Mouse (Mus musculus): ENCODE measurements around the gene Nop53. TPM values are rescaled to one million over a fixed set of nuclear protein-coding genes. Genes with fewer than 3 reads are reported as not detected.
A peak's percentile ranks its signal among the peaks of the same experiment; 100 is the strongest.
"Not testable (repeated sequence)": the region's sequence is repeated elsewhere in the genome, so short reads cannot be mapped to it uniquely, and the experiment has no call there.

The Nop53 gene
- total RNA-seq, 2 experiments from 2014 or later: 98.5 to 104 TPM

GRCm38 (mm10) chr7:15930543-15930942 lies 15.3 kb downstream of the Nop53 start:
- intact Hi-C loops (cut with DNase I): no loop called here
- no peak for DNase-seq (ENCODE audit: low spot score in 2 of 2)

DNA sequence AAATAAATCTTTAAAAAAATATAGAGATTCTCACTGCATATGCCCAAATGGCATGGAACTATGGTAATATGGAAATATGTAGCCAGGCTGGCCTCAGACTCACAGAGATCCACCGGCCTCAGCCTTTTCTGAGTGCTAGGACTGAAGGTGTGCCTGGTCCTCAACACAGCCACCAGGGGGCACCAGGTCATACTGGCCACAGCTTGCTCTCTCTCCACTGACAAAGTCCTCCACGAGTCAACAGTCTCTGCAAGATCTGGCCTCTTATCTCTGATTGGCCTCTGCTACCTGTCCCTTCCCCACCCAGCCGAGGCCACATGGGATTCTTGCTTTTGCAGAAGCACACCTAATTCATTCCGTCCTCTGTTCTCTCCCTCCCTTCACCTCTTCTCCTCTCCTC lies 16.0 kb downstream of the Nop53 start:
- intact Hi-C loops (cut with DNase I): loop anchor here (10.0 kb wide), 1 partner anchor 995 kb away; the partner anchor contains the start of gene Calm3
- DNase-seq (ENCODE audit: low spot score in 2 of 2): no peak

- DNase-seq (ENCODE audit: low spot score in 2 of 2): peak; percentile 94
- intact Hi-C loops (cut with DNase I): loop anchor here (2.0 to 10.0 kb wide), 3 partner anchors 23 to 1145 kb away; partner anchors contain the start of gene Calm3
Measured at GRCm38 (mm10) chr7:15922220-15922773, 23.6 kb downstream of the Nop53 start, which contains the start of gene Selenow. Gene Selenow, minus strand, starts transcription at chr7:15922402.

- DNase-seq (ENCODE audit: low spot score in 2 of 2): peak in 1 of 2 experiments; percentile 48
- intact Hi-C loops (cut with DNase I): loop anchor here (2.0 to 10.0 kb wide), 3 partner anchors 23 to 1146 kb away; partner anchors contain the start of gene Calm3
Measured at GRCm38 (mm10) chr7:15921796-15922195, 24.1 kb downstream of the Nop53 start.

- peak in 1 of 2 experiments; percentile 66 for DNase-seq (ENCODE audit: low spot score in 2 of 2)
- intact Hi-C loops (cut with DNase I): loop anchor here (5.0 to 10.0 kb wide), 2 partner anchors 1004 to 1147 kb away; partner anchors contain the start of gene Calm3
Measured at GRCm38 (mm10) chr7:15920645-15921190, 25.2 kb downstream of the Nop53 start.

DNA sequence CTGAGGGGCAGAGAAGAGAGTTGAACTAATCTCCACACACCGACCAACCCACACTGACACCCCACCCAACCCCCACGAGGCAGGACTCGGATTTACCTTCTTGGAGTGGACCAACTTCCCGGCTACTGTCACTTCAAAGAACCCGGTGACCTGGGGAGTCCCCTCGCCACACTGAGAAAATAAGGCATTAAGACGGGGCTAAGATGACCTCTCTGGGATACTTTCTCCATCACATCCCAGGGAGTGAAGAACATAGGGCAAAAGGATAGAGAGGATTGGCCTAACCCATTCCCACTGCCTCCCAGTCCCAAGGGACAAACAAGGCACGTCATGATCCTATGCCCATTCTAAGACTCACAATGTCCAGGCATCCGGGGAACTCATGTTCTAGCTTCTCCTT lies 25.9 kb downstream of the Nop53 start:
- DNase-seq (ENCODE audit: low spot score in 2 of 2): no peak
- intact Hi-C loops (cut with DNase I): loop anchor here (5.0 to 10.0 kb wide), 2 partner anchors 1005 to 1147 kb away; partner anchors contain the start of gene Calm3

- intact Hi-C loops (cut with DNase I): no loop called here
- no peak for DNase-seq (ENCODE audit: low spot score in 2 of 2)
Measured at GRCm38 (mm10) chr7:15918371-15918770, 27.5 kb downstream of the Nop53 start.

DNA sequence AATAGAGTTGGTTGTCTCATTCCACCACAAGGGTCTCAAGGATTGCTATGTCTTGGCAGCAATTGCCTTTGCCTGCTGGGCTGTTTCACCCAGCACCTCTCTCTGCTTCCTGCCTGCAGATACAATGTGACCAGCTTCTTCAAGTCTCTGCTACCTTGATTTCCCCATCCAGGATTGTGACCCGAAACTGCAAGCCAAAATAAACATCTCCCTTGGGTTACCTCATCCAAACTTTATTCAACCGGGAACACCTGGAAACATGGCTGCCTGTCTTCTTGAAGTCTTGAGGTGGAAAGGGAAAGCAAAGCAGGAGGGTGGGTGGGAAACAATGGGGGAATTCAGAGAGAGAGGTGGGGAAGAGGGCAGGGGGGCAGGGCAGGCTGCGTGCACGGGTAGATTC lies 28.9 kb downstream of the Nop53 start:
- intact Hi-C loops (cut with DNase I): no loop called here
- DNase-seq (ENCODE audit: low spot score in 2 of 2): no peak

- DNase-seq (ENCODE audit: low spot score in 2 of 2): no peak
- intact Hi-C loops (cut with DNase I): no loop called here
Measured at GRCm38 (mm10) chr7:15916134-15916723, 29.6 kb downstream of the Nop53 start.

- intact Hi-C loops (cut with DNase I): not testable (repeated sequence)
Measured at GRCm38 (mm10) chr7:15915695-15916094, 30.2 kb downstream of the Nop53 start.

DNA sequence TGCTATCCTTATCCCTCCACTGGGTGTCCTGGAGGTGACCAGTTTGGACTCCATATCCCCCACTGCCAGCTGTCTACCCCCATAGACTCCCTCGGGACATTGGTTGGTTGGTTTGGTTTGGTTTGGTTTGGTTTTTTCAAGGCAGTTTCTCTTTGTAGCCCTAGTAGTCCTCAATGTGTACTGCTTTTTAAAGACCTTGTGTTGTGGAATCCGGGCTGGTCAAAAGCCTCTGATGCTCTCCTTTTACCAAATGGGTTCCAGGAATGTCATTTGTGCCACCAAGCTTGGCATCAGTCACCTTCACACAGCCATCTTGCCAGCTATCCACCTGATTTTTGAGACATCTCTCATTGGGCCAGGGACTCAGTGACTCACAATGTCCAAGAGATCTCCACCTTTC lies 31.1 kb downstream of the Nop53 start:
- intact Hi-C loops (cut with DNase I): no loop called here
- DNase-seq (ENCODE audit: low spot score in 2 of 2): no peak

More at GRCm38 (mm10) chr7:15915695-15916094, 30.2 kb downstream of the Nop53 start:
- not testable (repeated sequence) for DNase-seq (ENCODE audit: low spot score in 2 of 2)

DNA sequence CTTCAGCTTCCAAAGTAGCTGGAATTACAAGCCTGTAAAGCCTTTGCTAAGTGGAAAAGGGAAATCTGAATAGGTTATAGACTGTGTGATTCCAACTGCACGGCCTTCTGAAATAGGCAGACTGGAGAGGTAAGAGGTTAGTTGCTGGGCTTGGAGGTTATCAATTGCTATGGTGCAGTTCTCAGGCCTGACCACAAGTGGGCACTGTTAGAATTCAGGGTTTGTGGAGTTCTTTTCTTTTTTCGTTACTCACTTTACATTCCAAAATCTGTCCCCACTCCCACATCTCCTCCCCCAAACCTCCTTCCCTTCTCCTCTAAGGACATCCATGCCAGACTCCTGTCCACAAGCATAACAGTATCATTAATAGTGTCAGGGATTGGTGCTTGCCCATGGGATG lies 31.6 kb downstream of the Nop53 start:
- intact Hi-C loops (cut with DNase I): no loop called here
- peak in 1 of 2 experiments; percentile 51 for DNase-seq (ENCODE audit: low spot score in 2 of 2)

DNA sequence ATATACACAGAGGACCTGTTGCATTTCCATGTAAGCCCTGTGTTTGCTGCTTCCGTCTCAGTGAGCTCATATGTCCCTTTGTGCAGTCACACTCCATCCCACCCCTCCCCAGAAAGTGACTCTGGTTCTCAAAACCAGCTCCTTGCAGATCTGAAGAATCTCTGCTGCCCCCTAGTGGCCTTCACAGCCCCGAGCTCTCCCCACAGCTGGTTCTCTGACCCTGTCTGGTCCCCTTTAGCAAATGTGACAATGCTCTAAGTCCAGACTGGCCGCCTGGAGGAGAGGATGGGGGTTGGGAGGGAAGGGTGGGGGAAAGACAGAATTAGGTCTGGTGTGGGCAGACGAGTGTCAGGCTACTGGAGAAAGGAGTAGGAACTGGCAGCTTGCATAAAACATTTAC lies 33.7 kb downstream of the Nop53 start:
- peak; percentile 72 to 77 for DNase-seq (ENCODE audit: low spot score in 2 of 2)
- intact Hi-C loops (cut with DNase I): loop anchor here (2.0 kb wide), 1 partner anchor 53 kb away; no protein-coding TSS in a partner anchor

DNA sequence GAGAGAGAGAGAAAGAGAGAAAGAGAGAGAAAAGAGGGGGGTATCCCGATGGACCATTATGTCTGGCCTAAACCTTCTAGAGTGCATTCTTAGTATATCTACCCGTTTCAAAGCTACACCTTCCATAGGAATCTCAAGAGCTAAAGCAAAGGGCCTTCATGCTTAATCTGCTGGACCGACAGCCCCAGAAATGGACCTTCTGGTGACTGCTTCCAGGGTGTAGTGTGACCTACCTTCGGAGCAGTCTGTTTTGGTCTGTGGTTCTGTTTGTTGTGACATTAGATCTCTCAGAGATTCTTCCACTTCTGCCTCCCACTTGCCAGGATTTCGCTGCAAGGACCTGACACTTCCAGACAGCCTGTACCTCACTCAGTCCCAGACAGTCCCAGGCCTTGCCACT lies 35.4 kb downstream of the Nop53 start:
- intact Hi-C loops (cut with DNase I): no loop called here
- no peak for DNase-seq (ENCODE audit: low spot score in 2 of 2)

GRCm38 (mm10) chr7:15907971-15908590 lies 37.8 kb downstream of the Nop53 start:
- intact Hi-C loops (cut with DNase I): no loop called here
- DNase-seq (ENCODE audit: low spot score in 2 of 2): no peak

- no peak for DNase-seq (ENCODE audit: low spot score in 2 of 2)
- intact Hi-C loops (cut with DNase I): no loop called here
Measured at GRCm38 (mm10) chr7:15906602-15907001, 39.3 kb downstream of the Nop53 start.

- no peak for DNase-seq (ENCODE audit: low spot score in 2 of 2)
- intact Hi-C loops (cut with DNase I): no loop called here
Measured at GRCm38 (mm10) chr7:15905861-15906260, 40.0 kb downstream of the Nop53 start.

GRCm38 (mm10) chr7:15901366-15902048 lies 44.4 kb downstream of the Nop53 start:
- intact Hi-C loops (cut with DNase I): no loop called here
- no peak for DNase-seq (ENCODE audit: low spot score in 2 of 2)

GRCm38 (mm10) chr7:15894251-15894650 lies 51.6 kb downstream of the Nop53 start:
- DNase-seq (ENCODE audit: low spot score in 2 of 2): no peak
- intact Hi-C loops (cut with DNase I): no loop called here
